Mouse (Mus musculus) erythroblast, adult 5-6 weeks (primary cell): Measurements from ENCODE around the gene Arfgap2. TPM values are rescaled to one million over a fixed set of nuclear protein-coding genes. Genes with fewer than 3 reads are reported as not detected.

Source experiments
- ATAC-seq: replicated peaks from 2 replicates; pipeline ENCODE4 v1.8.0; 2016; ENCODE audit warnings: moderate number of reproducible peaks, mild to moderate bottlenecking, moderate TSS enrichment, inconsistent platforms; ENCODE audit not compliant: poor library complexity, low FRiP score, severe bottlenecking
- total RNA-seq, 2 experiments: library from RNA; stranded (forward) in 1 of 2; stranded (reverse) in 1 of 2; fragments of 150-400 nt in 1 of 2; fragments of 200-764, 138-1000 nt in 1 of 2; gene quantifications; 2 replicates each; pipeline versions ENCODE4 v1.2.3 to v1.2.4; 2015 to 2017; ENCODE audit warnings: low replicate concordance in 2 of 2

Arfgap2 gene
- total RNA-seq, 2 experiments from 2014 or later, result 18.7 to 23.1 TPM

DNA sequence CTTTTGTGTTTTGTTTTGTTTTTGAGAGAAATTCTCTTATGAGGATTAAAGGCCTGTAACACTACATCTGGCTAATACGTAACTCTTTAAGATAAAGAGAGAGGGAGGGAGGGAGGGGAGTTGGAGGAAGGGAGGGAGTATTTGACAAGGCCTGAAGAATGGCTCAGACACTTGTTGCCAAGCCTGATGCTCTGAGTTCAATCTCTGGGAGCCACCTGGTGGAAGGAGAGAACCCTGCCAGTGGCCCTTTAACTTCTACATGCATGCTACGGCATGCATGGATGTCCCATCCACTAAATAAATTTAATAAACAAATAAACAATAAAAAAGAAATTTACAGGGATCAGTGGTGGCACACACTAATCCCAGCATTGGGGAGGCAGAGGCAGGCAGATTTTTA lies 37.1 kb downstream of the Arfgap2 start:
- no peak for ATAC-seq

DNA sequence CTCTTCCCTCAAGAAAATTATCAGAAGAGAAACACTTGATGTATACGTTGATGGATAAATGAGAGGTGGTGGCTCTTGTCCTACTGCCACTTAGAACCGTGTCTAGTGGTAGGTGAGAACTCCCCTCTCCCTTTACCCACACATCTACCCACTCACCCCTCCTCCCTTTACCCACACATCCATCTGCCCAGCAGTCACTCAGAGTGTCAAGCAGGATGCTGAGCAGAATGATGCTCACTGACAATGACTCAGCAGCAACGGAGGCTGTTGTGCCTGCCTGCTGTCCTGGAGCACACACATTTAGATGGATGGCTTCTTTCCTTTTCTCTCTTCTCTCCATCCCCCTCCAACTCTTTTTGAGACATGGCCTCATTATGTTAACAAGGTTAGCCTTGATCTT lies 38.1 kb downstream of the Arfgap2 start:
- ATAC-seq, result 0 out of 2 replicates have a peak, but pooled peaks have one; percentile 60

GRCm38 (mm10) chr2:91305926-91306325 lies 41.2 kb downstream of the Arfgap2 start:
- ATAC-seq, result no peak

GRCm38 (mm10) chr2:91306589-91306988 lies 41.8 kb downstream of the Arfgap2 start:
- no peak for ATAC-seq

GRCm38 (mm10) chr2:91308680-91309079 lies 43.9 kb downstream of the Arfgap2 start:
- no peak for ATAC-seq

GRCm38 (mm10) chr2:91309546-91309945 lies 44.8 kb downstream of the Arfgap2 start:
- no peak for ATAC-seq

- no peak for ATAC-seq
Observed at GRCm38 (mm10) chr2:91312578-91313311, 48.0 kb downstream of the Arfgap2 start.

DNA sequence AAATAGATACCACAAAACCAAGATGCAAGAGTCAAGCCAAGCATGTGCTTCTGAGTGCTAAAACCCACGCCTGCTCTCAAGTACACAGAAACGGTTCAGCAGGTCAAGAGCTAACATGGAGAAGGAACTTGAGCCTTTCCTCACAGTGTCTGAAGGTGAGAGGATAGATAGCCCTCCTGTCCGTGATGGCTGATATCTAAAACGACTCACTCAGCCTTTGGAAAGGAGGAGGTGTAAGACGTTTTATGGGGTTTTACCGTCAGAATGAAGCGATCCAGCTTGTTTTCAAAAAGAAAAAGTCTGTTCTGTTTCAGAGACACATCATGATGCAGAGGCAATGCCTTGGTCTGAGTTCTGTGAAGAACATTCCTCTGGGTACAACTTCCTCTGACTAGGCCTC lies 49.4 kb downstream of the Arfgap2 start:
- ATAC-seq, result no peak

GRCm38 (mm10) chr2:91320559-91321529 lies 56.1 kb downstream of the Arfgap2 start:
- no peak for ATAC-seq

GRCm38 (mm10) chr2:91321923-91322322 lies 57.1 kb downstream of the Arfgap2 start:
- ATAC-seq, result no peak

DNA sequence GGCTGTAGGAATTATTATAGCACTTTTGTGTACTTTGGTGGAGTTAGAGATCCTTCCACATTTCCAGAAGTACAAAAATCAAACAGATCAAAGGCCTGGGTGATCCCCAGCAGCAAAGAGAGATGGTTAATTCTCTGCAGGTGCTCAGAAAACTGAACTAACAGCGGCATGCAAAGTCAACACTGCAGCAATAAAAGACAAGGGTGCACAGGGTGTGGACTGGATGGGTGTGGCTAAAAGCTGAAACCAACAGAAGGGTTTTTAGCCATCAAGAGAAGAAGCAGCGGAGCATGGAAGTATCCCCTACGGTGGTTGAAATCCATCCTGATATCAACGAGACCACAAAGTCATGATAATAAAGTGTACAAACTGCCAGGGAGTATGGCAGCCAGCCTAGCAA lies 57.7 kb downstream of the Arfgap2 start:
- ATAC-seq, result no peak

- ATAC-seq, result no peak
Observed at GRCm38 (mm10) chr2:91324346-91324745, 59.6 kb downstream of the Arfgap2 start.

DNA sequence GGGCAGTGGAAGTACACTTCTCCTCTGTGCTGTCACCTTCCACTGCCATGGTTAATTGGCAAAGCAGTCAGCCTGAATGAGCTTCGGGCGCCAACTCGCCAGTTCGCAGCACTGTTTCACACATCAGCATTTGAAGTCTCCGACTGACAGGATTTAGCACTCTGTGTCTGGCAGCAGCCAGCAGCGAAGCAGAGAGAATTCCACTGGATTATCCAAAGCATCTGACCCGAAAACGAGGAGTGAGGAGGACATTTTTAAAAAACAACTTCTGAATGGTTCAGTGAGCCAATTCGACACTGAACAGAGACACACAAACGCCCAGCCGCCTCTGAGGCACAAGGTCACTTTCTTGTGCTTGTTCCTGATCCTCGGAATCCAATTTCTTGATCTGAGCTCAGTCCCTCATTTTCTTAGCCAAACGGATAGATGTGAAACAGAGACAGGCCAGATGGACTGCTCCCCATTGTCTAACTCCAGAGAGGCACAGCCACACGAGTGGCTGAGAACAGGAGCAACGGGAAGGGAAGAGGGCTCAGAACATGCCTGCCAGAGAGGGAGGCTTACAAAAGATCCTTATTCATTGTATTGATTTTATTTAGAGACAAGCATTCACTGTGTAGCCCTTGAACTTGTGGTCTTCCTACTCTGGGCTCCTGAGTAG lies 60.1 kb downstream of the Arfgap2 start:
- ATAC-seq, result no peak

Other genes with a start within 250 kb of the Arfgap2 start
- not detected in 2 replicates for gene Rapsn, start 229.4 kb upstream of the Arfgap2 start, total RNA-seq (2015; ENCODE audit: low replicate concordance)
- not detected in 2 replicates for gene Rapsn, start 229.4 kb upstream of the Arfgap2 start, total RNA-seq (2017; ENCODE audit: low replicate concordance)
- gene Psmc3, start 211.0 kb upstream of the Arfgap2 start, total RNA-seq (2015; ENCODE audit: low replicate concordance), result 24.8 and 40.8 TPM in 2 replicates
- gene Psmc3, start 211.0 kb upstream of the Arfgap2 start, total RNA-seq (2017; ENCODE audit: low replicate concordance), result 76.4 and 132 TPM in 2 replicates
- gene Slc39a13, start 194.6 kb upstream of the Arfgap2 start, total RNA-seq (2015; ENCODE audit: low replicate concordance), result 6.9 TPM in 1 of 2 replicates, not detected in the other
- gene Slc39a13, start 194.6 kb upstream of the Arfgap2 start, total RNA-seq (2017; ENCODE audit: low replicate concordance), result 0.98 and 4.2 TPM in 2 replicates
- gene Spi1, start 182.6 kb upstream of the Arfgap2 start, total RNA-seq (2015; ENCODE audit: low replicate concordance), result 60.5 and 134 TPM in 2 replicates
- 21.6 and 48.5 TPM in 2 replicates for gene Spi1, start 182.6 kb upstream of the Arfgap2 start, total RNA-seq (2017; ENCODE audit: low replicate concordance)
- gene Mybpc3, start 146.8 kb upstream of the Arfgap2 start, total RNA-seq (2015; ENCODE audit: low replicate concordance), result 0.21 TPM in 1 of 2 replicates, not detected in the other
- gene Mybpc3, start 146.8 kb upstream of the Arfgap2 start, total RNA-seq (2017; ENCODE audit: low replicate concordance), result 0.56 TPM in 1 of 2 replicates, not detected in the other
- gene Madd, start 81.1 kb upstream of the Arfgap2 start, total RNA-seq (2015; ENCODE audit: low replicate concordance), result 4.6 and 31.5 TPM in 2 replicates
- 16.3 and 16.4 TPM in 2 replicates for gene Madd, start 81.1 kb upstream of the Arfgap2 start, total RNA-seq (2017; ENCODE audit: low replicate concordance)
- 1.3 TPM in 2 replicates for gene Nr1h3, start 62.1 kb upstream of the Arfgap2 start, total RNA-seq (2015; ENCODE audit: low replicate concordance)
- gene Nr1h3, start 62.1 kb upstream of the Arfgap2 start, total RNA-seq (2017; ENCODE audit: low replicate concordance), result 0.34 and 6.4 TPM in 2 replicates
- gene Acp2, start 62.1 kb upstream of the Arfgap2 start, total RNA-seq (2015; ENCODE audit: low replicate concordance), result 0.77 and 6.9 TPM in 2 replicates
- 3.2 and 4.5 TPM in 2 replicates for gene Acp2, start 62.1 kb upstream of the Arfgap2 start, total RNA-seq (2017; ENCODE audit: low replicate concordance)
- gene Ddb2, start 28.0 kb upstream of the Arfgap2 start, total RNA-seq (2015; ENCODE audit: low replicate concordance), result 1.3 and 2.5 TPM in 2 replicates
- 1.5 and 1.7 TPM in 2 replicates for gene Ddb2, start 28.0 kb upstream of the Arfgap2 start, total RNA-seq (2017; ENCODE audit: low replicate concordance)
- not detected in 2 replicates for gene Pacsin3, start 9.0 kb upstream of the Arfgap2 start, total RNA-seq (2015; ENCODE audit: low replicate concordance)
- not detected in 2 replicates for gene Pacsin3, start 9.0 kb upstream of the Arfgap2 start, total RNA-seq (2017; ENCODE audit: low replicate concordance)
- 0.38 and 1.3 TPM in 2 replicates for gene 1110051M20Rik, start 179.7 kb downstream of the Arfgap2 start, total RNA-seq (2015; ENCODE audit: low replicate concordance)
- gene 1110051M20Rik, start 179.7 kb downstream of the Arfgap2 start, total RNA-seq (2017; ENCODE audit: low replicate concordance), result 0.94 TPM in 1 of 2 replicates, not detected in the other
- gene Lrp4, start 192.5 kb downstream of the Arfgap2 start, total RNA-seq (2015; ENCODE audit: low replicate concordance), result 0.19 and 0.42 TPM in 2 replicates
- gene Lrp4, start 192.5 kb downstream of the Arfgap2 start, total RNA-seq (2017; ENCODE audit: low replicate concordance), result 1.5 and 2.5 TPM in 2 replicates